Mouse (Mus musculus): ENCODE results near the gene Sox1. TPM values are rescaled to one million over a fixed set of nuclear protein-coding genes. Genes with fewer than 3 reads are reported as not detected.

Sox1 gene
- polyA plus RNA-seq, 1 experiment from 2014 or later, result 3.6 TPM

- ATAC-seq, result peak; percentile 52
- H3K36me3 ChIP-seq, result no peaks in the 10 kb centered on the region
- peaks cover 57% of the 10 kb centered on the region for H3K4me1 ChIP-seq (replicated peaks)
- peak overlapping the region; percentile 72; the same call in 1 of the 2 replicates for H3K9ac ChIP-seq (replicated peaks)
- H3K27me3 ChIP-seq, result peaks cover 94% of the 10 kb centered on the region
- H3K4me3 ChIP-seq (replicated peaks), result peak overlapping the region; percentile 44
- no peaks in the 10 kb centered on the region for H3K9me3 ChIP-seq
- H3K27ac ChIP-seq, result peak overlapping the region; percentile 80; the same call in 1 of the 2 replicates
- under 1% methylated on average over 34 of the region's 34 CpGs for WGBS
- peak overlapping the region; percentile 66 for H3K4me2 ChIP-seq (replicated peaks)
Observed at GRCm38 (mm10) chr8:12383979-12384890, 10.9 kb upstream of the Sox1 start.

GRCm38 (mm10) chr8:12384996-12385685 is 10.0 kb upstream of the Sox1 start:
- H3K27me3 ChIP-seq, result peaks cover 89% of the 10 kb centered on the region

GRCm38 (mm10) chr8:12385686-12386488 is 9.2 kb upstream of the Sox1 start:
- H3K4me2 ChIP-seq (replicated peaks), result peak overlapping the region; percentile 66
- H3K4me3 ChIP-seq (replicated peaks), result peak overlapping the region; percentile 44
- H3K36me3 ChIP-seq, result no peaks in the 10 kb centered on the region
- H3K9me3 ChIP-seq, result no peaks in the 10 kb centered on the region
- peaks cover 65% of the 10 kb centered on the region for H3K4me1 ChIP-seq (replicated peaks)
- under 1% methylated on average over 74 of the region's 74 CpGs for WGBS
- peak; percentile 31; the same call in 1 of the 2 replicates for ATAC-seq
- peaks cover 86% of the 10 kb centered on the region for H3K27me3 ChIP-seq
- peak overlapping the region; percentile 72 for H3K9ac ChIP-seq (replicated peaks)
- peak overlapping the region; percentile 80 for H3K27ac ChIP-seq

More at GRCm38 (mm10) chr8:12384996-12385685, 10.0 kb upstream of the Sox1 start:
- peak overlapping the region; percentile 72 for H3K9ac ChIP-seq (replicated peaks)
- peak overlapping the region; percentile 80 for H3K27ac ChIP-seq
- no peaks in the 10 kb centered on the region for H3K9me3 ChIP-seq
- H3K4me2 ChIP-seq (replicated peaks), result peak overlapping the region; percentile 66
- H3K36me3 ChIP-seq, result no peaks in the 10 kb centered on the region
- under 1% methylated on average over 56 of the region's 57 CpGs for WGBS
- peak overlapping the region; percentile 44 for H3K4me3 ChIP-seq (replicated peaks)
- ATAC-seq, result peak; percentile 75
- H3K4me1 ChIP-seq (replicated peaks), result peaks cover 58% of the 10 kb centered on the region

DNA sequence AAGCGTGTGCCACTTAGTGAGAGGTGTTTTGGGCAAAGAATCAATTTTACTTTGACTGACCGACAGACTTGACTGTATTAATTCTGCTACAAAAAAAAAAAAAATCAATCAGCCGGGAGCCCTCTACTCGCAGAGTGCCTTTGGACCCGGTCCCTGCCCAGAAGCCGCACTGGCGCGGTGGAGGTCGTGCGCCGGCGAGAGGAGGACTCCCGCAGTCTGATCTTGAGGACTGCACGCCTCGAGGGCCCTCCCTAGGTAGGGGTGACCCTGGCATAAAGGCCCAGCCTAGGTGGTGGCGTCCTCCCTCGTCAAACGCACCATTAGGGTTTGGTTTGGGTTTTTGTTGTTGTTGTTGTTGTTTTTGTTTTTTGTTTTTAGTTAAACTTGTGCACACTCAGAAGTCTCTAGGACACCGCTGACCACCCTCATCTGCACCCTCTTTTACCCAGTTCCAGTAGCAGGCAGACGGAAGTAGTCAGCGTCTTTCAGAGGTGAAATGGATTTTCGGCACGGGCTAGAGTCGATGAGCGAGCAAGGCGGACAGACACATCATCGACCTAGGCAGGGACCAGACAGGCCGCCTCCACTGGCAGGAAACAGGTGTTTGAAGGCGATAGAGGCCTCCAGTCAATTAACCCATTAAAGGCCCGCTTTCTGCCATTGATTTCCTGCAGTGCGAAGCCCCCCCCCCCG is 8.4 kb upstream of the Sox1 start:
- Histone ChIP-seq H3K27ac (peak overlapping the region; percentile 80; the same call in 1 of the 2 replicates), H3K4me3 (replicated peaks) (peak overlapping the region; percentile 44), H3K4me1 (replicated peaks) (peaks cover 71% of the 10 kb centered on the region), H3K4me2 (replicated peaks) (peak overlapping the region; percentile 66), H3K36me3 (no peaks in the 10 kb centered on the region), H3K9me3 (no peaks in the 10 kb centered on the region), H3K9ac (replicated peaks) (peak overlapping the region; percentile 72), H3K27me3 (peaks cover 83% of the 10 kb centered on the region)
- WGBS, result 2% methylated on average over 32 of the region's 32 CpGs
- ATAC-seq, result no peak

GRCm38 (mm10) chr8:12387223-12387860 is 7.8 kb upstream of the Sox1 start:
- WGBS, result 7% methylated on average over 13 of the region's 13 CpGs
- peak overlapping the region; percentile 44 for H3K4me3 ChIP-seq (replicated peaks)

GRCm38 (mm10) chr8:12387901-12388300 is 7.2 kb upstream of the Sox1 start:
- H3K27me3 ChIP-seq, result peaks cover 83% of the 10 kb centered on the region
- H3K27ac ChIP-seq, result peak overlapping the region; percentile 56; the same call in 1 of the 2 replicates

More at GRCm38 (mm10) chr8:12387223-12387860, 7.8 kb upstream of the Sox1 start:
- Histone ChIP-seq H3K4me2 (replicated peaks) (peak overlapping the region; percentile 66), H3K9ac (replicated peaks) (0 out of 2 replicates have a peak overlapping the region, but pooled peaks have one; percentile 39), H3K27me3 (peaks cover 83% of the 10 kb centered on the region), H3K9me3 (no peaks in the 10 kb centered on the region), H3K27ac (0 out of 2 replicates have a peak overlapping the region, but pooled peaks have one; percentile 14), H3K4me1 (replicated peaks) (peaks cover 75% of the 10 kb centered on the region), H3K36me3 (no peaks in the 10 kb centered on the region)
- no peak for ATAC-seq

DNA sequence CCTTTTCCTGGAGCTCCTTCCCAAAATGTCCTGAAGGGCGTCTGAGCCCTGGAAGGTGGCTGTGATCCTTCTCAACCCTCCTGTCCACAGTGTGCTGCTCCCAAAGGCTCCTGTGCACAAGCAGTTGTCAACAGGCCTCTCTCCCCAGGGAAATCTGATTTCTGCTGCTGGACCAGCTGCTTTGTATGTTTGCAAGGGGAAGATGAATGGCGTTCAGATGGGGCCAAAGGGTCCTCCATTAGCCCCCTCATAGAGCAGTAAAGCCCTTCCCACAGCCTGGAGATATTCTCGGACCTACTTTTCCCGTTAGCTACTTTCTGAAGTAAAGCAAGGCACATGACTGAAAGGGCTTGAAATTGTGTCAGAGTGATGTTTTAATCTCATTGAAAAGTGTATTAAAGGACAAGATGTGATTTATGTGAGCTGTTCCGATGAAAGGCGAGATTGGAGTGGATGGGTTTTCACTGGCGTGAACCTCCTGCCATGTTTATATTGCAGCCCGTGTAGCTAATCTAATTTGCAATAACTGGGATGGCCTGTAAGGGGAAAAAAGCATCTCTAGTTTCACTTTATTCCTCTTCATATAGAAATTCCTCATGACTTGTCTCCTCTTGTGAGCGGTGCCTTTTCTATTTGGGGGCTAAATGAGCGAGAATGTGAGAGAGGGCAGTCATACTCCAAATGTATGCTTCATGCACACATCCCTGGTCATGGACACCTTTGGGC is 6.5 kb upstream of the Sox1 start:
- peak overlapping the region; percentile 56 for H3K27ac ChIP-seq
- H3K4me1 ChIP-seq (replicated peaks), result peaks cover 72% of the 10 kb centered on the region
- 0 out of 2 replicates have a peak overlapping the region, but pooled peaks have one; percentile 2 for H3K9ac ChIP-seq (replicated peaks)
- no peaks in the 10 kb centered on the region for H3K36me3 ChIP-seq
- peaks cover 81% of the 10 kb centered on the region for H3K27me3 ChIP-seq
- no peak for ATAC-seq
- H3K4me2 ChIP-seq (replicated peaks), result peak overlapping the region; percentile 66
- 0 out of 2 replicates have a peak overlapping the region, but pooled peaks have one; percentile 7 for H3K4me3 ChIP-seq (replicated peaks)
- 11% methylated on average over 10 of the region's 10 CpGs for WGBS
- no peaks in the 10 kb centered on the region for H3K9me3 ChIP-seq

More at GRCm38 (mm10) chr8:12387901-12388300, 7.2 kb upstream of the Sox1 start:
- Histone ChIP-seq H3K36me3 (no peaks in the 10 kb centered on the region), H3K4me1 (replicated peaks) (peaks cover 78% of the 10 kb centered on the region), H3K9ac (replicated peaks) (no peak overlapping the region), H3K4me2 (replicated peaks) (peak overlapping the region; percentile 66), H3K4me3 (replicated peaks) (0 out of 2 replicates have a peak overlapping the region, but pooled peaks have one; percentile 44), H3K9me3 (no peaks in the 10 kb centered on the region)
- no peak for ATAC-seq
- 15% methylated on average over 4 of the region's 4 CpGs for WGBS

DNA sequence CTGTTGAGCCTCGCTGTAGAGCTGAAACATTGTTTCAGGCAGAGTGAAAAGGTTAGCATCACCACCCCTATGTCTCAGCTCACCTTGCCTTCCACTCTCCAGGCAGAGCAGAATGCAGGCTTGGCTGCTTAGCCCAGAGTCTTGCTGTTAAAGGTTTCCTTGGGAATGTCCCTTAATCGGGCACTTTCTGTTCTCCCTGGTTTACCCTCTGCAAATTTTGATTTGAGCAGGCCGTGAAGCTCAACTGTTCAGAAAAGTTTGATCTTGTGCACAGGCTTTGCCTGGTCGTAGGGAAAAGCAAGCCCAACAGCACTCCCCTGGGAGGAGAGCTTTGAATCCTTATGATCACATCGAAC is 6.0 kb upstream of the Sox1 start:
- H3K27ac ChIP-seq, result no peak overlapping the region
- no peak for ATAC-seq
- H3K9me3 ChIP-seq, result no peaks in the 10 kb centered on the region
- peak overlapping the region; percentile 66 for H3K4me2 ChIP-seq (replicated peaks)
- peaks cover 70% of the 10 kb centered on the region for H3K4me1 ChIP-seq (replicated peaks)
- H3K9ac ChIP-seq (replicated peaks), result 0 out of 2 replicates have a peak overlapping the region, but pooled peaks have one; percentile 2
- H3K36me3 ChIP-seq, result no peaks in the 10 kb centered on the region
- H3K4me3 ChIP-seq (replicated peaks), result no peak overlapping the region
- peaks cover 79% of the 10 kb centered on the region for H3K27me3 ChIP-seq
- whole genome bisulfite sequencing, result 3% methylated on average over 5 of the region's 5 CpGs

DNA sequence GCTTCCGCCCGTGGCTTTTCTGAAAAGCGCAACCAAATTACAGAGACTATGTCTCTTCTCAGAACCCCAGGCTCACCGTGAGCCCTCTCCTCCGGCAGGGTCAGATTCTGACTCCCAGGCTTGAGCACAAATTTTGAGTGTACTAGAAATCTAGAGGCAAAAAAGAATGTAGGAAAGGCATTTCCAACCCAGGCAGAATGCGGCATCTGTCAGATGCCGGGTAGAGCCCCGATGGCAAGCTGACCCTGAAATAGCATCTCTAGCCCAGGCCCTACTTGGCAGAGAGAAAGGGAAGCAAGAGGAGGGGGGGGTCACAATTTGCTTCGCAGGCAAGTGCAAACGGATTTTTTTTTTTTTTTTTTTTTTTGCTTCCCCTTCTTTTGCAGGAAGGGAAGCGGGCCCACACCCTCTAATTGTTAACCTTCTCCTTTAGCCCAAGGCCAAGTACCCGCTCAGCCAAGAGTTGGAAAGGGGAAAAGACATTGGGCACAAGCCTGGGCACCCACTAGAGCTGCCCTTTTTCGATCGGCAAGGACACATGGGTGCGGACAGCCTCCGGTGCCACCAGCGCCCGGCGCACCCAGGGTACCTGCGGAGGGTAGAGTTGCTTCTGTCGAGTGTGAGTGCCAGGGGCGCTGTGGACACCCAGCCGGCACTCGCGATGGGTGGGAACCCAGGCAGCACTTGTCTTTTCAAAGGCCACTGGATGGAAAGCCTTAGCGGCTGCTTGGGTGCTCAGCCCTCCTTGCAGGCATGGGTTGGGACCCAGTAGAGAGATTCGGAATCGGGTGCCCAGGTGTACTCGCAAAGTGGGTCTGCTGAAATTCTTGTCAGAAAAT is 5.1 kb upstream of the Sox1 start:
- WGBS, result 2% methylated on average over 29 of the region's 29 CpGs
- Histone ChIP-seq H3K27me3 (peaks cover 72% of the 10 kb centered on the region), H3K36me3 (no peaks in the 10 kb centered on the region), H3K4me2 (replicated peaks) (peak overlapping the region; percentile 45), H3K4me3 (replicated peaks) (peak overlapping the region; percentile 26), H3K9ac (replicated peaks) (peak overlapping the region; percentile 54), H3K4me1 (replicated peaks) (peaks cover 70% of the 10 kb centered on the region), H3K9me3 (no peaks in the 10 kb centered on the region), H3K27ac (peak overlapping the region; percentile 51; the same call in 1 of the 2 replicates)
- ATAC-seq, result no peak
